Mouse (Mus musculus) megakaryocyte, embryonic 14.5 days (primary cell): ENCODE results near the gene Prune1.

Experiments used
- FLI1 ChIP-seq: IDR thresholded peaks from 2 replicates; pipeline ENCODE4 v1.6.1; 2012; ENCODE audit warnings: low read length, inconsistent platforms, mixed read lengths
- GATA1 ChIP-seq: IDR thresholded peaks from 3 replicates; pipeline ENCODE4 v1.6.1; 2012; ENCODE audit warnings: mixed read lengths, low read length, inconsistent platforms, borderline replicate concordance

- TF ChIP-seq GATA1 (no peak), FLI1 (no peak)
Observed at GRCm38 (mm10) chr3:95292899-95293298, 11.0 kb upstream of the Prune1 start.
